Mouse (Mus musculus) cerebellum, postnatal 10 days (tissue): Measurements from ENCODE around the gene Acad10.
A peak's percentile ranks its signal among the peaks of the same experiment; 100 is the strongest.

Source experiments
- DNase-seq, 2 experiments: peaks; one replicate each; pipeline ENCODE4 v3.0.0; 2021; ENCODE audit warnings: mixed read lengths in 2 of 2

The Acad10 gene

DNA sequence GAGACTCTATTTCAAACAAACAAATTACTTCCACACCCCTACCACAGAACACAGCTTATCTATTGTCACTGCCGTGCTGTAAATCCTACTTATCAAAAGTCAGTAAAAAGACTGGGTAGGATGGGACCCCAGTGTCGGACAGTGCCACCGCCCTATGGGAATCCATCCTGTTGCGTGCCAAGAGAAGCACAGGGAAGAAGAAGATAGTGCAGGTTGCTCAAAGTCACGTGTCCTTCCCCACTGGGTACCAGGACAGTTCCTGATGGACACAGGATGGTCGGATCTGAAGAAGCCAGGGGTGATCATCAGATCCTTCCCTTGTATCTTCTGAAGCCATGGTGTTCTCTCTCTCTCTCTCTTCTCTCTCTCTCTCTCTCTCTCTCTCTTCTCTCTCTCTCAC, 64.6 kb downstream of the Acad10 start:
- DNase-seq = no peak

DNA sequence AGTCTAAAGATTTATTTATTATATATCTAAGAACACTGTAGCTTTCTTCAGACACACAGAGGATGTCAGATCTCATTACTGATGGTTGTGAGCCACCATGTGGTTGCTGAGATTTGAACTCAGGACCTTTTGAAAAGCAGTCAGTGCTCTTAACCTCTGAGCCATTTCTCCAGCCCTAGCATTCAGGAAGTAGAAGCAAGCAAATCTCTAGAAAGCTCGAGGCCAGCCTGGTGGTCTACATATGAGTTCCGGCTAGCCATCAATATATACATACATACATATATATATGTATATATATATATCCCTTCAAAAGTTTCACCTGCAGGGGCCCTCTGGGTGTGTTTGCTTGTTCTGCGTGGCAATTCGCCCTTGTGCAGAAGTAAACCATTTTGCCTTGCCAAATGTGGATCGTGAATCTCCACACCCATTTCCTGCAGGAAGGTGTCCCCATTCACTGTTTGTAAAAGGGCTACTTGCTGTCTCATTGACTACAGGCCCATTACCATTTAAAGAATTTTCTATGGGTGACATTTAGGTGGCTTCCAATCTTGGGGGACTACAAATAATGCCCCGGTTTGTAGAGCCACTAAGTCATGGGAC, 65.5 kb downstream of the Acad10 start:
- no peak for DNase-seq

DNA sequence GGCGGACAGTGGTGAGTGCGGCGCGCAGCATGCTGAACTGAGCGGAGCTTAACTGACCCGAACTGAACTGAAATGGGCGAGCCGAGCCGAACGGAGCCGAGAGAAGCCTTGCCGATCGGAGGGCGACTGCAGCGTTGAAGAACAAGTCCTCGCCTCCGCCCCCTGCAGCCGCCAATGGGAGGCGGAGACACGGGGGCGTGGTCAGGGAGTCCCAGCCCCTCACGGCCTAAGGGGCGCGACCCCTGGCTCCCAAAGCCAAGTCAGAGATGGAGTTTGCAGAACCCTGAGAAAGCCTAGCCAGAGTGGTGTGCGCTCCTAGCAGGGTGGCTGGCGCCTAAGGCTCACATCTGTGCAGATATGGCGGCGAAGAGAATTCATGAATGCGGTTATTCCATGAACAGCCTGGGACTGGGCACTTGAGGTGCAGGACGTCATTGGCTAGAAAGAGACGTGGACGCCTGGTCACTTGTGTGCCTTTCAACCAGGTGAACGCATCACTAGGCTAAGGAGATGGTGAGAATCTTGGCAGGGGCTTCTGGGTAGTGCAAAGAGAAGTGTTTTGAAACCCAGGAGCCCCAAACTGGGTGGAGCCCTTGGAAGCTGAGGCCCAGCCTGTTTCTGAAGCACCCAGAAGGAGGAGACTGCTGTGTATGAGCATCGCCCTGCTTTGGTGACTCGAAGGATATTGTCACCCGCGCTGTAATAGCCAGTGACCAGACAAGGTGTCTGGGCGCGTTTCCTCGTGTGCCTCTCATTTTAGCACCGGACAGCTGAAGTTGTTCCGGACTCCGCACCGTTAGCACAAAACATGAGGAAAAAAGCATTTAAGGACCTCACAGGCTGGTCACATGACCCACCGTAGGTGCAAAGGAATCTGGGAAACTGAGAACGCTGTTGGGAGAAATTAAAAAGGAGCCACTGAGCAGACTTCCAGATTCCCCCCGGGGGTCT, 66.6 kb downstream of the Acad10 start, which contains the start of gene Aldh2:
Aldh2 (minus strand) TSS at position 374 of the 951 bp plus-strand sequence.
- DNase-seq = peak; percentile 79 to 85

DNA sequence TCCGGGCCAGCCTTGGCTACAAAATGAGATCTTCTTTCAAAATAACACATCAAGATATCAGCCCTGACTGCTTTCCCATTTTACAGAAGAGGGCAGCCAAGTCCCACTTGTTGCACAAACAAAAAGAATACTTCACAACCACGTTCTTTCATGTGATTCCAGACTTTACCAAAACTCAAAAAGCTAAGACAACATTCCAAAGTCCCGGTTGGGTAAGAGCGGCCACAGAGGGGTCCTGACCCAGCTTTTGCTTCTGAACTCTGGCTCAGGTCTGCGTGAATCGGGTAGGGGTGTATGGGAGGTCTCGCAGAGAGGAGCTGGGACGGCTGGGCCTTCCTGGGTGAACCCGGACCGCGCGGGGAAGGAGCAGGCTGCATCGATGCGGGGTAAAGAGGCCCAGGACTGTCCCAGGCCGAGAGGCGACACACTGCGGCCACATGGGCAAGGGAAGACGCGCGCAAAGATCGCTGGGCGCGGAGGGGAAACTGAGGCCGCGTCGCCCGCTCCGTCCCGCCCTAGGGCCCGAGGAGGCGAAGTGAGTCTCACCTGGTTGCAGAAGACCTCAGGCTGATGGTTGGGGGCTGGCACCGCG, 67.4 kb downstream of the Acad10 start:
- DNase-seq = peak in 1 of 2 experiments; percentile 23

DNA sequence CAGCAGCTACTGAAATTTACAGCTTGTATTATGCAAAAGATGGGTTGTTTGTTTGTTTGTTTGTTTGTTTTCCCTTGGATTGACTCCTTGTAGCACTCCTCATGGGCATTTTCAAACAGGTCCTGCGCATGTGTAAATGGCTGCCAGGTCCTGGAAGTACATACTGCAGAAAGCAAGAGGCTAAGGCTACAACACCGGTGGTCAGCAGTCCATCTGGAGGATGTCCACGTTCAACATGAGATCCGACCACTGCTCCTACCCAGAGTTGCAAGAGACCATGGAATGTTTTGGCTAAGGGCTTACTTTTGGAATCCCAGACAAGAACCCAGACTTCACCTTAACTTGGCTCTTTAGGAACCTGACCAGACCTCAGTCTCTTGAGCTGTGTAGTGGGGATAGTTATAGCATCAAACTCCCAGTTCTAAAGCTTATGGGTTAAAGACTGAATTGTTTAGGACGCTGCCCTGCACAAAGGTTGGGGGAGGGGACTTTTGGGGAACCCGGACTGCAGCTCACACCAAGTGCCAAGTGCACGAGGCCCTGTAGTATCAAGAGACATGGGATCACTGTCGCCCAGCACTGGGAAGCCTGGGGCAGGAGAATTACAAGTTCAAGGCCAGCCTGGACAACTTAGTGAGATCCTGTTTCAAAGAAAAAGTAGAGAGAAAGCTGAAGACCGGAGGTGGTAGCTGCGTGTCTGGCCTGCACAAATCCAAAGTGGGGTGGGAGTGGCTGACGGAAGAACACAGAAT, 68.1 kb downstream of the Acad10 start:
- no peak for DNase-seq

DNA sequence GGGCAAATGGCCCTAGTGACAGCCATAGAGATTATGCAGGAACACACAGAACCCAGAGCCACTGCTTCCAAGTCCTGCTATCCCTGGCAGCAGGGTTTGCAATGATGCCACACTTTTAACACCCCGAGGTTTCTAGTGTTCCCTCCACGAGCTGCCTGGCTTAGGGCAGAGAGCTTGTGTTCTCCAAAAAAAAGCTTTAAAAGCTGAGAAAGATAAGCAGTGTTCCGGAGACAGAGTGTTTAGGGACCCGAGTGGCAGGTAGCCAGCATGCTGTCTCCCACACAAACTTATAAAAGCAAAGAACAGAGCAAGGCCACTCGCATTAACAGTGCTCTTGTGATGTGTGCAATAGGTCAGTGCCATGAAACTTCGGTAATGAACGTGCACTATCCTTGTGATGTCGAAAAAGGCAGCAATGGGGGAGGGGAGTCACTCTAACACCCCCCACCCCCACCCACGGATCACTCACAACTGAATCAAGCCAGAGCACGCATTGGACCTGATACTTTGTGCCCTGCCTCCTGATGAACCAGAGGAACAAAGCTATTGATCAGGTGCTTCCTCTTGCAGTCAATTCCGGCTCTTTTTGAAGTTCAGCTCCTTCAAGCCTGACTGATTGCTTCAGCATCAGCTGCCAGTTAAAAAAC, 68.8 kb downstream of the Acad10 start:
- no peak for DNase-seq

DNA sequence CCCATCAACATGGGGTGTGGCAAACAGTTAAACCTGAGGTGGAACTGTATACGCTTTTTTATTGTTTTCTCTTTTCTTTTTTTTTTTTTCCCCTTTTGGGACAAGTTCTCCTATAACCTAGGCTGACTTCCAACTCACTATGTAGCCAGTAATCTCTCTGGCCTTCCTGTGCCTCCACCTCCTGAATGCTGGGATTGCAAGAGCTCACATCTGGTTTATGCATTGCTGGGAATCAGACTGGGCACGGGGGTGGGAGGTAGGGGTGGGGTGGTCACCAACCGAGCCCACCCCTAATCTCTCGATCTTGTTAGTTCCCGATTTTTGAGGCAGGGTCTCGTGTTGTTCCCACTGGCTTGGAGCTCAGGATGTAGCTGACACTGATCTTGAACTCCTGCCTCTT, 70.4 kb downstream of the Acad10 start:
- DNase-seq = no peak

DNA sequence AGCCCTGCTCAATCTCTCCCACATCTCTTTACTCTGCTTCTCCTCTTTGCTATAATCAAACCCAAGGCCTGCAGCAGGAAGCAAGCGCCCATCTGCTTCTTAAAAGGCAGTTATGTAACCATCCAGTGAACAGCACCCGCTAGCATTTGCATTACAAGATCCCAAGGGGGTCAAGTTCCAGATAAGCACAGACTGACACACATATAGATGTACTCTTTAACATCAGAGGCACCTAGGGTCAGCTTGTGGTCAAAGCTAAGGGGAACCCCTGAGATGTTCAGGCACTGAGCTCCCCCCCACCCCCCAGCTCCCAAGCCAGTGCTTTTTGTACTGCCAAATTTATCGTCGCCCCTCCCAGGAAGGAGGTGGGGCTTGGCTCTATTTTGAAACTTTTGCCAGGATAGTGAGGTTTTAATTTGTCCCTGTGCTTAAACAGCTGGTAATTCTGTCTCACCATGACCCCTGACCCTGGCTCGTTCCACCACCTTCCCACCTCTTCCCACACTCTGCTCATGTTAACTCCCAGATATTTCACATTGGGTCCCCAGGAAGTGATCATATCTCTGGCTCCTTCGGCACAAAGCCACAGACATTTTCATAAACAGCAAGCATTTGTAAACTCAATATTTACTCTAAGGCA, 73.8 kb downstream of the Acad10 start:
- no peak for DNase-seq

DNA sequence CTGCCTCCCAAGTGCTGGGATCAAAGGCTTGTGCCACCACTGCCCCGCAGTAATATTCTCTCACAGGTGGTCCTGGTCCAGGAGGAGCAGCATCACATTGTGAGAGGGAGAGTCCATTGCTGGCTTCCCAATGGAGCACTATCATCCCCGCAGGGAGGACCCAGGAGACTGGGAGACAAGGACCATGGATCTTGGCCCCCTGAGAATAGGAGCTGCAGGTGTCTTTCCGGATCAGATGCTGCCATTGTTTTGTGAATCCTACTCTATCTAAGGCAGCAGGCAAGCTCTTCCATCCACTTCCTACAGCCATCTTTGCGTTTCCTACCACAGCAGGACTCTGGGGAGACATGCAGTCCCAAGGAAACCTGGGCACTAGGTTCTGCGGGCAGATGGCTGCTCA, 74.6 kb downstream of the Acad10 start:
- DNase-seq = no peak

DNA sequence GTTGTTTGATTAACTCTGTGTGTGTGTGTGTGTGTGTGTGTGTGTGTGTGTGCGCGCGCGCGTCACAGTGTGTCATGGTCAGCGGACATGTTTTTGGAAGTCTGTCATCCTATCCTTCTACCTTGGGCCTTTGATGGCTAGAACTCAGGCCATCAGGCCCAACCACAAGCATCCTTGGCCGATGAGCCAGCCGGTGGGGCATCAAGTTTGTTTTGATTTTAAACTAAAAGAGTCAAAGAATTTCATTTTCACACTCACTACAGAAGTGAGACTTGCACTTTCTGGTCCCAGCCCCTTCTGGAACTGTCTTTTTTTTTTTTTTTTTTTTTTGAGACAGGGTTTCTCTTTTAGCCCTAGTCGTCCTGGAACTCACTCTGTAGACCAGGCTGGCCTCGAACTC, 75.3 kb downstream of the Acad10 start:
- no peak for DNase-seq

DNA sequence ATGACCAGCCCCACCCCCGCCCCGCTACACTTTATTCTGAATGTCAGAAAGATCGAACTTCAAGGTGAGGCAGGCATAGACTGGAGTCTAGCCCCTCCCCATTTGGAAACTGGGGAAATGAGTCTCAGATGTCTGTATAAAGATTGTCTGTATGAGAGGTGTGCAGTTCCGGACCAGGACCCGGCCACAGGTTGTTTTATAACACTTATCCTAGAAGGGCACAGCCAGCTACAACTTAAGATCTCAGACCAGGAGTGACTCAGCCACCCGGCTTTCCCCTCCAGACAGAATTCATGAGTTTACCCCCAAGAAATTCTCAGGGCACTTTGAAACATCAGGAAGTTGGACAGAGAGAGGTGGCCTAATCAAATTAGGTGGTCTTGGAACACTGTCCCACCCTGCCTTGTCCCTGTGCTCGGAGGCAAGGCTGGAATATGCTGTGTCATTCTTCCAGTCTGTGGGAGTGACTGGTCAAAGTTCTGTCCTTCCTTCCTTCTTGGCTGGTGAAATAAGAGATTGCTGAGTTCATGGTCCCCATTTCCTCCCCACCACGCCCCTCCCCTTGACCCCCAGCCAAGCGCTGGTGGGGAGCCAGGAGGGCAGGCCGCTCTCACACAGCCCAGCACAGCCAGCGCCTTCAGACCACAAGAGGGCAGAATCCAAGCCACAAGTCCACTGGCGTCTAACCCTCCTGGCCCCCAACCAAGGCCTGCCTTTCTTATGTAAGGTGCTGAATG, 76.4 kb downstream of the Acad10 start:
- peak; percentile 79 to 83 for DNase-seq

DNA sequence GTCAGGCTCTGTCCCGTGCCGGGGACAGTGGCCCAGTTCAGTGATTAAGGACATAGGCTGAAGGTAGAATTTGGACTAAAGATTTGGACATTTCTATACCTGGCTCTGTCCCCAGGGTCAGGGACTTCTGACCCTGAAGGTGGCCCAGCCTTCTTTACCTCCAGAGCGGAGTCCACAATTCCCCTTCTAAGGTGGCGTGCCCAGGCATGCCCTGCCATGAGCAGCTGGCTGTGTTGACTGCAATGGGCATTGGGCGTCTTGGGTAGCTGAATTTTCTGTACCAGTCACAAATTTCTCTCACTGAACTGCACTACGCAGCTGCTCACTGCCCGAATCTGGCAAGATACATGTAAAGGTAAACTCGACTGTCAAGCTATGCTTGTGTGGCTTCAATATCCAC, 78.4 kb downstream of the Acad10 start:
- DNase-seq = no peak

DNA sequence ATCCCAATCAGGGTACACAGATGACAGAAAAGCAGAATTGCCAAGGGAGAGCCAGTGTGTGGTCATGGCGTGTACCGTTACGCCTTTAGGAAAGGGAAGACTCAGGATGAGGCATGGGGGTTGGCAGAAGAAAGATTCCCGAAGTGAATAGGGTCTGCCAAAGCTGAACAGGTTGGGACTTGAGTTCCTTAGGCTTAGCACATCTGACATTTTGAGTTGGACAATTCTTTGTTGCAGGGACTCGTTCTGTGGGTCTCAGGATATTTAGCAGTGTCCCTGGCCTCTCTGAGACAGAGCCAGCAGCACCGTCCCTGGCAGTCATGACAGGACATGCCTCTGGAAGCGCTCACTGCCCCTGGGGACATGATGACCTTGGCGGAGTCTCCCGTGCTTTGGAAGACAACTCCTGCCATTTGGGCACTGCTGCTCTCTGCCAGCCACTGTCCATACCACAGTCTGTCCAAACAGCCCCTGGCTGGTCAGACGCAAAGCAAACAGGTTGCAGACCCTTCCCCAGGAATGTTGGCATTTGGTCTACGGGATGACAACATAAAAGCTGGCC, 83.3 kb downstream of the Acad10 start:
- DNase-seq = peak in 1 of 2 experiments; percentile 34

DNA sequence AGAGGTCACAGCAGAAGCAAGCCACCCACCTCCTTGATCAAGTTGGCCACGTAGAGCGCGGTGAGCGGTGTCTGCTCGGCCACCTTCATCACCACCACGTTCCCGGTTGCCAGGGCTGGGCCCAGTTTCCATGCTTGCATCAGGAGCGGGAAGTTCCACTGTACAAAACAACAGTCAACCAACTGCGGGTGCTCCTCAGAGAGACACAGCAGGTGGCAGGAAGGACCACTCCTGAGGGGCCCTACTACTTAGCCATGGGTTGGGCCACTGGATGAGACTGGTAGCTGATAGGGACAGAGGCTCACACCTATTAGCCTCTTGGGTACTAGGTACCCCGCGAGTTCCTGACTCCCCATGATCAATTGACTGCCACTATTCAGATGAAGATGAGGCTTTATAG, 84.4 kb downstream of the Acad10 start:
- no peak for DNase-seq

DNA sequence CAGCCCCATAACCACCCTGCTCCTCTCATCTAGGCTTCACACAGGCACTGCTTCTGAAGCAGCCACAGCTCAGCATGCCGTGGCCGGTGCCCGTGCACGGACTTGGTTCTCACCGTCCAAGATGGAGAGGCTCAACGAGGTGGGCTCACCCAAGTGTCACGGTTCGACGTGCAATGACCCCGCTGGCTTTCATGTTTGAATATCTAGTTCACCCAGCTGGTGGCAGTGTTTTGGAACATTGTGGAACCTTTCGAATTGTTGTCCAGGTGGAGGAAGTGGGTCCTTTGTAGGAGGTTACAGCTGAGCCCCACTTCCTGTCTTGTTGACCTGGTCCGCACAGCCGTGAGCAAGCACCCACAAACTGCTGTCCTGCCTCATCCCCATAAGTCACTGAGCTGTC, 86.2 kb downstream of the Acad10 start:
- DNase-seq = no peak
